Mouse (Mus musculus) megakaryocyte, embryonic 14.5 days (primary cell): ENCODE measurements at regions not wholly inside any gene's neighbourhood (a gene's known extent, or its start where the extent isn't known, plus 50 kb on each side); places are given as distances from the start of the nearest gene placed in this dataset.

Source experiments
- FLI1 ChIP-seq: IDR thresholded peaks from 2 replicates; pipeline ENCODE4 v1.6.1; 2012; ENCODE audit warnings: low read length, inconsistent platforms, mixed read lengths
- GATA1 ChIP-seq: IDR thresholded peaks from 3 replicates; pipeline ENCODE4 v1.6.1; 2012; ENCODE audit warnings: mixed read lengths, low read length, inconsistent platforms, borderline replicate concordance

DNA sequence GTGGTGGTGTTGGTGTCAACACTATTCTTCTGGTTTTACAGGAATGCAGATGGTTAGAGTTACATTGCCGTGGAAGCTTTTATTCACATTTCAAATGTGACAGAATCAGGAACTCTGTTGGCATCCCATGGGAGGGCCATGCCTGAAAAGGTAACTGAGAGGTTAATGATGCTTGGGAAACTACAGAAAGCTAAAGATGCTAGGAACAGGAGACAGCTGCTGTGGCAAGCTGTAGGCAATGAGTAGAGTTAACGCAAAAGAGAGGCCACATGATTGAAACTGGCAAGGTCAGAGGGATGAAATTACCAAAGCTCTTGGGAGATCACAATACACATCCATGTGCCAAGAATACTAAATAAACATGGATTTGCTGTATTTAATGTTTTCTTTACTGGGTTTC, 886.4 kb downstream of the Stpg2 start:
- TF ChIP-seq GATA1 (no peak), FLI1 (no peak)
